Mouse (Mus musculus) hindbrain, embryonic 12.5 days (tissue): ENCODE data around the gene Fosl2. TPM values are rescaled to one million over a fixed set of nuclear protein-coding genes. Genes with fewer than 3 reads are reported as not detected.

Source experiments
- ATAC-seq: fragments of 200-750 bp; cut with Nextera tagmentation; 2 replicates; pipeline ENCODE4 v1.8.0; 2017; ENCODE audit warnings: moderate TSS enrichment; ENCODE audit not compliant: low FRiP score
- H3K27ac ChIP-seq: fragments of 300-500 bp; sonication (generic); 2 replicates; pipeline ENCODE4 v1.5.1; 2016; ENCODE audit warnings: mild to moderate bottlenecking
- H3K27me3 ChIP-seq: fragments of 300-500 bp; sonication (generic); 2 replicates; pipeline ENCODE4 v1.6.1; 2016; ENCODE audit warnings: mild to moderate bottlenecking
- H3K36me3 ChIP-seq: fragments of 300-500 bp; sonication (generic); 2 replicates; pipeline ENCODE4 v1.6.1; 2016; ENCODE audit warnings: mild to moderate bottlenecking
- H3K4me1 ChIP-seq: fragments of 300-500 bp; sonication (generic); 2 replicates; pipeline ENCODE4 v1.6.1; 2016
- H3K4me2 ChIP-seq: fragments of 300-500 bp; sonication (generic); replicated peaks from 2 replicates; pipeline ENCODE4 v1.6.1; 2016; ENCODE audit warnings: mild to moderate bottlenecking
- H3K4me3 ChIP-seq: fragments of 300-500 bp; sonication (generic); 2 replicates; pipeline ENCODE4 v1.5.1; 2016; ENCODE audit warnings: mild to moderate bottlenecking
- H3K9ac ChIP-seq: fragments of 300-500 bp; sonication (generic); 2 replicates; pipeline ENCODE4 v1.6.1; 2016; ENCODE audit warnings: mild to moderate bottlenecking, moderate library complexity
- H3K9me3 ChIP-seq: fragments of 300-500 bp; sonication (generic); replicated peaks from 2 replicates; pipeline ENCODE4 v1.6.1; 2016; ENCODE audit warnings: mild to moderate bottlenecking
- WGBS: fragments of 180-500 bp; shearing (Covaris S2); methylation state at CpG from one replicate; pipeline ENCODE4 v1.1.7; 2016; 5-methylcytosine and 5-hydroxymethylcytosine counted together
- polyA plus RNA-seq: library from polyadenylated mRNA; unstranded; fragments of >200 nt; fragmentation: Nextera tagmentation; extraction: Ambion mirVana; gene quantifications from 2 replicates; pipeline ENCODE4 v1.2.1, GENCODE M21; 2016

The Fosl2 gene
- 1.0 and 1.2 TPM in 2 replicates for polyA plus RNA-seq

- Histone ChIP-seq H3K36me3 (no peaks in the 10 kb centered on the region), H3K9me3 (no peaks in the 10 kb centered on the region), H3K27ac (peak within 1 kb of the TSS; percentile 60), H3K27me3 (peaks cover 76% of the 10 kb centered on the region), H3K4me1 (peaks cover 23% of the 10 kb centered on the region), H3K4me3 (peak within 1 kb of the TSS; percentile 58), H3K4me2 (peak within 1 kb of the TSS; percentile 91), H3K9ac (peak within 1 kb of the TSS; percentile 66)
- WGBS = under 1% methylated on average over 66 of the region's 85 CpGs
- ATAC-seq = peak; percentile 82
Observed at GRCm38 (mm10) chr5:32135336-32136206, at the start of gene Fosl2. Gene Fosl2 (plus strand): TSS chr5:32135801.

GRCm38 (mm10) chr5:32085971-32086370 is 49.6 kb upstream of the Fosl2 start:
- Histone ChIP-seq H3K36me3 (no peaks in the 10 kb centered on the region), H3K9me3 (no peaks in the 10 kb centered on the region), H3K4me1 (0 out of 2 replicates have a peak, but pooled peaks cover under 1% of the 10 kb centered on the region), H3K4me3 (no peak overlapping the region), H3K27me3 (no peaks in the 10 kb centered on the region), H3K4me2 (no peak overlapping the region), H3K27ac (no peak overlapping the region), H3K9ac (no peak overlapping the region)
- ATAC-seq = no peak
- WGBS = 93% methylated on average over 2 of the region's 2 CpGs

- WGBS = 92% methylated on average over 6 of the region's 6 CpGs
- H3K9me3 ChIP-seq = no peaks in the 10 kb centered on the region
- no peaks in the 10 kb centered on the region for H3K36me3 ChIP-seq
- no peak overlapping the region for H3K27ac ChIP-seq
- no peak overlapping the region for H3K9ac ChIP-seq
- no peaks in the 10 kb centered on the region for H3K4me1 ChIP-seq
- no peak overlapping the region for H3K4me2 ChIP-seq
- no peak overlapping the region for H3K4me3 ChIP-seq
- ATAC-seq = no peak
- no peaks in the 10 kb centered on the region for H3K27me3 ChIP-seq
Observed at GRCm38 (mm10) chr5:32086526-32087090, 49.0 kb upstream of the Fosl2 start.

GRCm38 (mm10) chr5:32089481-32089880 is 46.1 kb upstream of the Fosl2 start:
- Histone ChIP-seq H3K36me3 (no peaks in the 10 kb centered on the region), H3K4me2 (no peak overlapping the region)

GRCm38 (mm10) chr5:32092281-32092680 is 43.3 kb upstream of the Fosl2 start:
- Histone ChIP-seq H3K27me3 (no peaks in the 10 kb centered on the region), H3K4me3 (no peak overlapping the region), H3K4me1 (no peaks in the 10 kb centered on the region), H3K9me3 (no peaks in the 10 kb centered on the region), H3K36me3 (no peaks in the 10 kb centered on the region), H3K27ac (no peak overlapping the region), H3K4me2 (no peak overlapping the region), H3K9ac (no peak overlapping the region)
- ATAC-seq = no peak

More at GRCm38 (mm10) chr5:32089481-32089880, 46.1 kb upstream of the Fosl2 start:
- Histone ChIP-seq H3K27me3 (no peaks in the 10 kb centered on the region), H3K9ac (no peak overlapping the region), H3K9me3 (no peaks in the 10 kb centered on the region), H3K4me3 (no peak overlapping the region), H3K27ac (no peak overlapping the region), H3K4me1 (no peaks in the 10 kb centered on the region)
- no peak for ATAC-seq
- WGBS = 54% methylated on average over 5 of the region's 5 CpGs

- no peaks in the 10 kb centered on the region for H3K27me3 ChIP-seq
- no peak overlapping the region for H3K4me2 ChIP-seq
- no peaks in the 10 kb centered on the region for H3K9me3 ChIP-seq
- H3K36me3 ChIP-seq = no peaks in the 10 kb centered on the region
- 88% methylated on average over 3 of the region's 3 CpGs for WGBS
- no peak overlapping the region for H3K27ac ChIP-seq
- peaks cover 5% of the 10 kb centered on the region for H3K4me1 ChIP-seq
- no peak overlapping the region for H3K9ac ChIP-seq
- no peak overlapping the region for H3K4me3 ChIP-seq
- ATAC-seq = no peak
Observed at GRCm38 (mm10) chr5:32098691-32099090, 36.9 kb upstream of the Fosl2 start.

- ATAC-seq = no peak
- Histone ChIP-seq H3K4me1 (peaks cover 5% of the 10 kb centered on the region), H3K9me3 (no peaks in the 10 kb centered on the region), H3K27ac (no peak overlapping the region), H3K9ac (no peak overlapping the region), H3K4me3 (no peak overlapping the region), H3K27me3 (no peaks in the 10 kb centered on the region), H3K36me3 (no peaks in the 10 kb centered on the region), H3K4me2 (no peak overlapping the region)
- WGBS = 46% methylated on average over 5 of the region's 5 CpGs
Observed at GRCm38 (mm10) chr5:32102484-32102883, 33.1 kb upstream of the Fosl2 start.

- Histone ChIP-seq H3K9me3 (no peaks in the 10 kb centered on the region), H3K4me1 (peaks cover 5% of the 10 kb centered on the region), H3K4me2 (no peak overlapping the region), H3K9ac (no peak overlapping the region), H3K27ac (no peak overlapping the region), H3K36me3 (no peaks in the 10 kb centered on the region), H3K4me3 (no peak overlapping the region), H3K27me3 (no peaks in the 10 kb centered on the region)
- no peak for ATAC-seq
- 84% methylated on average over 6 of the region's 6 CpGs for WGBS
Observed at GRCm38 (mm10) chr5:32102971-32103431, 32.6 kb upstream of the Fosl2 start.

- 94% methylated on average over 1 of the region's 1 CpGs for WGBS
- Histone ChIP-seq H3K4me2 (no peak overlapping the region), H3K36me3 (no peaks in the 10 kb centered on the region), H3K27me3 (no peaks in the 10 kb centered on the region), H3K27ac (no peak overlapping the region), H3K4me1 (peaks cover 5% of the 10 kb centered on the region), H3K9me3 (no peaks in the 10 kb centered on the region), H3K9ac (no peak overlapping the region), H3K4me3 (no peak overlapping the region)
- ATAC-seq = no peak
Observed at GRCm38 (mm10) chr5:32103545-32103944, 32.1 kb upstream of the Fosl2 start.

- Histone ChIP-seq H3K9ac (no peak overlapping the region), H3K4me3 (no peak overlapping the region), H3K27ac (no peak overlapping the region), H3K4me2 (no peak overlapping the region), H3K27me3 (no peaks in the 10 kb centered on the region), H3K36me3 (no peaks in the 10 kb centered on the region), H3K9me3 (no peaks in the 10 kb centered on the region), H3K4me1 (peaks cover 5% of the 10 kb centered on the region)
- 88% methylated on average over 12 of the region's 12 CpGs for WGBS
- ATAC-seq = no peak
Observed at GRCm38 (mm10) chr5:32104119-32104990, 31.2 kb upstream of the Fosl2 start.

GRCm38 (mm10) chr5:32106473-32107140 is 29.0 kb upstream of the Fosl2 start:
- ATAC-seq = no peak
- no peaks in the 10 kb centered on the region for H3K27me3 ChIP-seq
- no peak overlapping the region for H3K4me3 ChIP-seq
- H3K9me3 ChIP-seq = no peaks in the 10 kb centered on the region
- no peak overlapping the region for H3K27ac ChIP-seq
- peaks cover 5% of the 10 kb centered on the region for H3K4me1 ChIP-seq
- no peak overlapping the region for H3K9ac ChIP-seq
- H3K36me3 ChIP-seq = no peaks in the 10 kb centered on the region
- 91% methylated on average over 5 of the region's 5 CpGs for WGBS
- no peak overlapping the region for H3K4me2 ChIP-seq
